Mouse (Mus musculus): Measurements from ENCODE around the gene Atp6v0c.

- no peak for TF ChIP-seq GATA1 (IDR thresholded peaks at IDR 0.05; ENCODE audit: low read length)
- TF ChIP-seq TAL1 (IDR thresholded peaks at IDR 0.05; ENCODE audit: low read length): no peak
Measured at GRCm38 (mm10) chr17:24193769-24194168, 24.3 kb upstream of the Atp6v0c start.

Measured in erythroblast, embryonic 14.5 days (primary cell).